Mouse (Mus musculus) embryonic facial prominence, embryonic 14.5 days (tissue): ENCODE data around the gene Gm29609. TPM values are rescaled to one million over a fixed set of nuclear protein-coding genes. Genes with fewer than 3 reads are reported as not detected.

Experiments
- ATAC-seq: fragments of 200-750 bp; cut with Nextera tagmentation; 2 replicates; pipeline ENCODE4 v1.8.0; 2017; ENCODE audit warnings: low read depth, moderate number of reproducible peaks, moderate TSS enrichment
- DNase-seq: peaks from one replicate; pipeline ENCODE4 v3.0.0-alpha.2; 2015; ENCODE audit warnings: low spot score
- H3K27ac ChIP-seq: fragments of 300-500 bp; sonication (generic); replicated peaks from 2 replicates; pipeline ENCODE4 v1.5.1; 2014; ENCODE audit warnings: low read depth, mild to moderate bottlenecking, low read length, moderate library complexity
- H3K27me3 ChIP-seq: fragments of 300-500 bp; sonication (generic); replicated peaks from 2 replicates; pipeline ENCODE4 v1.6.1; 2014; ENCODE audit warnings: low read length; ENCODE audit not compliant: control insufficient read depth, insufficient read depth
- H3K36me3 ChIP-seq: fragments of 300-500 bp; sonication (generic); 2 replicates; pipeline ENCODE4 v1.6.1; 2014; ENCODE audit warnings: low read length, mixed read lengths; ENCODE audit not compliant: control insufficient read depth, insufficient read depth
- H3K4me1 ChIP-seq: fragments of 300-500 bp; sonication (generic); 2 replicates; pipeline ENCODE4 v1.6.1; 2014; ENCODE audit warnings: antibody characterized with exemption, low read length; ENCODE audit not compliant: control insufficient read depth, insufficient read depth
- H3K4me2 ChIP-seq: fragments of 300-500 bp; sonication (generic); 2 replicates; pipeline ENCODE4 v1.6.1; 2014; ENCODE audit warnings: low read depth, mild to moderate bottlenecking, low read length, moderate library complexity, mixed read lengths
- H3K4me3 ChIP-seq: fragments of 300-500 bp; sonication (generic); 2 replicates; pipeline ENCODE4 v1.5.1; 2014; ENCODE audit warnings: low read depth, mild to moderate bottlenecking, low read length
- H3K9ac ChIP-seq: fragments of 300-500 bp; sonication (generic); 2 replicates; pipeline ENCODE4 v1.6.1; 2014; ENCODE audit warnings: low read depth, mild to moderate bottlenecking, low read length, moderate library complexity, mixed read lengths
- H3K9me3 ChIP-seq: fragments of 300-500 bp; sonication (generic); 2 replicates; pipeline ENCODE4 v1.6.1; 2016; ENCODE audit warnings: low read length; ENCODE audit not compliant: control insufficient read depth
- WGBS: fragments of 180-500 bp; shearing (Covaris S2); extraction: QIAGEN DNeasy Blood & Tissue Kit; methylation state at CpG from one replicate; pipeline ENCODE4 v1.1.7; 2014; 5-methylcytosine and 5-hydroxymethylcytosine counted together
- polyA plus RNA-seq: library from polyadenylated mRNA; unstranded; fragments of >200 nt; fragmentation: Nextera tagmentation; extraction: Ambion mirVana; gene quantifications from 2 replicates; pipeline ENCODE4 v1.2.1, GENCODE M21; 2014

The Gm29609 gene
- polyA plus RNA-seq, 1 experiment from 2014 or later, result 0.54 TPM

DNA sequence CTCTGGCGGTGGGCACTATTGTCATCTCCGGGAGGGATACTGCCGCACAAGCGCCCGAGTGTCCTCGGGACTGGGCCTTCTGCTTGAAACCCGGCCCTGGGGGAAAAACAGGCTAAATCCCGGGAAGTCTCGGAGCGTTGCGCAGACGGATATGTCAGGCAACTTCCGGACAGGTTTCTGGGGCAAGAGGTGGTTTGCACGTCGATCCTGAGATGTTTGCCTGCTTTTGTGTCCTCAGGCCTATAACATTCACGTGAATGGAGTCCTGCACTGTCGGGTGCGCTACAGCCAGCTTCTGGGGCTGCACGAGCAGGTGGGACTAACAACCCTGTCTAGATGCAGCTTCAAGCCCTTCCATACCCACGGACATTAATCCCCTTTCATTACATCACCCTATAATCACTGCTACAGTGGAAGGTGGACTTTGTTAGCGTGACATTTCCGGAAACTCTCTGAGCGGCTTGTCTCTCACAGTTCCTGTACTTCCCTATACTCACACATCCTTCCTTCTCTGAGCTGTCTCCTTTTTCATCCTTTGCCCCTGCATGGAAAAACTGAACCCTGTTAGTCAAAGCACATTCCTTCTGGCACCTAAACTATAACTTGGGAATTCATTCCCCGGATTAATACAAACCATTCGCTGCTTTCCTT is 14.0 kb upstream of the Gm29609 start:
- 10% methylated on average over 25 of the region's 25 CpGs for whole genome bisulfite sequencing
- Histone ChIP-seq H3K36me3 (peaks cover 73% of the 10 kb centered on the region), H3K4me3 (peak overlapping the region; percentile 86), H3K27ac (peak overlapping the region; percentile 87), H3K27me3 (no peaks in the 10 kb centered on the region), H3K9ac (peak overlapping the region; percentile 87), H3K4me1 (peaks cover 9% of the 10 kb centered on the region), H3K4me2 (peak overlapping the region; percentile 92), H3K9me3 (no peaks in the 10 kb centered on the region)
- ATAC-seq (no peak), DNase-seq (peak; percentile 6)

- ATAC-seq (peak; percentile 98), DNase-seq (peak; percentile 99)
- under 1% methylated on average over 32 of the region's 48 CpGs for WGBS
- Histone ChIP-seq H3K36me3 (peaks cover 73% of the 10 kb centered on the region), H3K4me1 (peaks cover 9% of the 10 kb centered on the region), H3K9ac (peak within 1 kb of the TSS; percentile 87), H3K4me3 (peak within 1 kb of the TSS; percentile 86), H3K27me3 (no peaks in the 10 kb centered on the region), H3K4me2 (peak within 1 kb of the TSS; percentile 92), H3K9me3 (no peaks in the 10 kb centered on the region), H3K27ac (peak within 1 kb of the TSS; percentile 87)
Measured at GRCm38 (mm10) chr5:31192939-31193630, 13.4 kb upstream of the Gm29609 start, which contains the start of the genes Snx17 and Eif2b4. Snx17 (plus strand) TSS chr5:31193227. Eif2b4 (minus strand) TSS chr5:31193430.

GRCm38 (mm10) chr5:31192045-31192938 is 12.6 kb upstream of the Gm29609 start:
- peaks cover 73% of the 10 kb centered on the region for H3K36me3 ChIP-seq
- no peaks in the 10 kb centered on the region for H3K27me3 ChIP-seq
- WGBS, result 20% methylated on average over 30 of the region's 42 CpGs
- H3K4me2 ChIP-seq, result peak overlapping the region; percentile 75
- peak overlapping the region; percentile 86 for H3K4me3 ChIP-seq
- H3K9ac ChIP-seq, result peak overlapping the region; percentile 87
- peak; percentile 56 for ATAC-seq
- peak; percentile 78 for DNase-seq
- H3K27ac ChIP-seq, result peak overlapping the region; percentile 75
- no peaks in the 10 kb centered on the region for H3K9me3 ChIP-seq
- peaks cover 9% of the 10 kb centered on the region for H3K4me1 ChIP-seq

GRCm38 (mm10) chr5:31190201-31190600 is 10.5 kb upstream of the Gm29609 start:
- 90% methylated on average over 9 of the region's 9 CpGs for WGBS
- Histone ChIP-seq H3K36me3 (peaks cover 58% of the 10 kb centered on the region), H3K27ac (no peak overlapping the region), H3K4me3 (no peak overlapping the region), H3K9me3 (no peaks in the 10 kb centered on the region), H3K27me3 (no peaks in the 10 kb centered on the region), H3K4me2 (no peak overlapping the region), H3K9ac (no peak overlapping the region), H3K4me1 (peaks cover 9% of the 10 kb centered on the region)
- DNase-seq, result no peak
- ATAC-seq, result no peak

- H3K4me3 ChIP-seq, result no peak overlapping the region
- DNase-seq, result no peak
- H3K9ac ChIP-seq, result no peak overlapping the region
- ATAC-seq, result no peak
- no peak overlapping the region for H3K4me2 ChIP-seq
- H3K27me3 ChIP-seq, result no peaks in the 10 kb centered on the region
- no peak overlapping the region for H3K27ac ChIP-seq
- H3K36me3 ChIP-seq, result peaks cover 45% of the 10 kb centered on the region
- peaks cover 4% of the 10 kb centered on the region for H3K4me1 ChIP-seq
- WGBS, result 71% methylated on average over 4 of the region's 4 CpGs
- no peaks in the 10 kb centered on the region for H3K9me3 ChIP-seq
Measured at GRCm38 (mm10) chr5:31188223-31188840, 8.6 kb upstream of the Gm29609 start.

DNA sequence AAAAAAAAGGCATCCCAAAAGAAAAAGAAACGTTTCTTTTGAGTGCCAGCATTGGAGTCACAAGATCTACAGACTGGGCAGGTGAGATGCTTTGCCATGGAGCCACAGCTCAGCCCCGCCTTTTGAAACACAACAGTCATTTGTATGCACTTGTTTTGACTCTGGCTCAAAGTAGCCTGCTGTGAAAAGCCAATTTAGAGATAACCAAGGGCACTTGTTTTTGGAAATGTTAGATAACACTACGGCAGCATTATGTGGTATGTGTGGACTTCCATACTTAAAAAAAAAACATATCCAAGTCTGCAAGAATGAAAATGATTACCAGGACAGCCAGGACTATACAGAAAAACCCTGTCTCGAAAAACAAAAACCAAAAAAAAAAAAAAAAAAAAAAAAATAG is 4.0 kb upstream of the Gm29609 start:
- no peak overlapping the region for H3K4me3 ChIP-seq
- H3K4me2 ChIP-seq, result no peak overlapping the region
- H3K9me3 ChIP-seq, result no peaks in the 10 kb centered on the region
- no peaks in the 10 kb centered on the region for H3K27me3 ChIP-seq
- H3K27ac ChIP-seq, result no peak overlapping the region
- DNase-seq (no peak), ATAC-seq (no peak)
- 58% methylated on average over 4 of the region's 4 CpGs for WGBS
- peaks cover 20% of the 10 kb centered on the region for H3K36me3 ChIP-seq
- peaks cover 8% of the 10 kb centered on the region; the same call in 1 of the 2 replicates for H3K4me1 ChIP-seq
- no peak overlapping the region for H3K9ac ChIP-seq

DNA sequence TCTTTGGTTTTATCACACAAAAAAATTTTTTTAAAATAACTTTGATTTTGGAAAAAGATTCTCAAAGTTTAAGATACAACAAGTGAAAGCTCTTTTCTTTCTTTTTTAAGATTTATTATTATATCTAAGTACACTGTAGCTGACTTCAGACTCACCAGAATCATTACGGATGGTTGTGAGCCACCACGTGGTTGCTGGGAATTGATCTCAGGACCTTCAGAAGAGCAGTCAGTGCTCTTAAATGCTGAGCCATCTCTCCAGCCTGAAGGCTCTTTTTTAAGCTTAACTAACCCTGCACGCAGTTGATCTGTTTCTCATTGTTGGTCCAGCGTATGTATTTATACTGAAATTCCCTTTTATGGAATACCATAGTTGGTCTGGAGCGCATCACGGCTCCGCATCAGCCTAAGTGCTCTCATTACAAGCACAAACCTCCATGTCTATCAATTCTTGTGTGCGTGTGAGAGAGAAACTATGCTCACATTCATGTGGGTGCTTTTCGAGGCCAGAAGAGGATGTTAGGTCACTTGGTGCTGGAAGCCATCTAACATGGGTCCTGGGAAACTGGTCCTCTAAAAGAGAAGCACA is 1.6 kb upstream of the Gm29609 start:
- H3K4me1 ChIP-seq, result peaks cover 10% of the 10 kb centered on the region; the same call in 1 of the 2 replicates
- H3K27ac ChIP-seq, result peak overlapping the region; percentile 97; the same call in 1 of the 2 replicates
- H3K36me3 ChIP-seq, result no peaks in the 10 kb centered on the region; the same call in 1 of the 2 replicates
- no peak overlapping the region for H3K4me3 ChIP-seq
- H3K9ac ChIP-seq, result no peak overlapping the region
- H3K4me2 ChIP-seq, result no peak overlapping the region; the same call in 1 of the 2 replicates
- DNase-seq (no peak), ATAC-seq (no peak)
- H3K9me3 ChIP-seq, result no peaks in the 10 kb centered on the region
- H3K27me3 ChIP-seq, result no peaks in the 10 kb centered on the region
- WGBS, result 93% methylated on average over 9 of the region's 9 CpGs
